Mouse (Mus musculus) adrenal gland, adult 8-10 months (tissue): ENCODE results near the gene Bcam. TPM values are rescaled to one million over a fixed set of nuclear protein-coding genes. Genes with fewer than 3 reads are reported as not detected.

Source experiments
- DNase-seq: peaks from one replicate; pipeline ENCODE4 v3.0.0; 2022
- total RNA-seq, 4 experiments: library from RNA; stranded (reverse); gene quantifications; 2 replicates each; pipeline ENCODE4 v1.2.4; 2022

The Bcam gene
- total RNA-seq, 4 experiments from 2014 or later: 50.3 to 63.5 (median 55.3) TPM

DNA sequence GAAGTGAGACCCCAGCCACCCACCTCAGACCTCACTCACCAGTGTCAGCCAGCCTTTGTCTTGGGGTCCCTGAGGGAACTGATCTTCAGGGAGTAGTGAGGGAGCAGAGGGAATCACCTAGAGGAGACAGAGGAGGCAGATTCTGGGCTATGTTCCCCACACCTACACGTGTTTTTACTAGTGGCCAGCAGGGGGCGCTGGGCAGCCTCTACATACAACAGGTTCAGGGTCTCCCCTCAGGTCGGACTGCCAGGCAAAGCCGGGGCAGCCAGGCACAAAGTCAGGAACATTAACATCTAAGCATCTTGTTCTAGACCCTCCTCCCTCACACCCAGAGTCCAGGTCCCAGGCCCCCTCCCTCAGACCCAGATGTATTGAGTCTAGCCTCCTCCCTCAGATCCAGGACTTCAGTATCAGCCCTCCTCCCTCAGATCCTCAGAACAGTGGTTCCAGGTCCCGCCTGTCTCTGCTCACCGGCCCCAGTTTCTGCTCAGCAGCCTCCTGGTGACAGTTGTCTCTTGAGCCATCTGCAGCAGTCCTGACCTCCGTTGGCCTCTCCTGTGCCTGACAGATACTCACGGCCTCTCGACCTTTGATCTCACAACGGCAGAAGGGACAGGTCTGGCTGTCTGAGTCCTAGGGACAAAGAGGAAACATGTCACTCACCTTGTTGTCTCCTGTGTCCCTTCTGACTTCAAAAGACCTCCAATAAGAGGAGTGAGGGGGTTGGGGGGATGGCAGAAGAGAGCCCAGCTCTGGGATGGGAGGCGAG is 14.1 kb upstream of the Bcam start:
- DNase-seq: no peak

DNA sequence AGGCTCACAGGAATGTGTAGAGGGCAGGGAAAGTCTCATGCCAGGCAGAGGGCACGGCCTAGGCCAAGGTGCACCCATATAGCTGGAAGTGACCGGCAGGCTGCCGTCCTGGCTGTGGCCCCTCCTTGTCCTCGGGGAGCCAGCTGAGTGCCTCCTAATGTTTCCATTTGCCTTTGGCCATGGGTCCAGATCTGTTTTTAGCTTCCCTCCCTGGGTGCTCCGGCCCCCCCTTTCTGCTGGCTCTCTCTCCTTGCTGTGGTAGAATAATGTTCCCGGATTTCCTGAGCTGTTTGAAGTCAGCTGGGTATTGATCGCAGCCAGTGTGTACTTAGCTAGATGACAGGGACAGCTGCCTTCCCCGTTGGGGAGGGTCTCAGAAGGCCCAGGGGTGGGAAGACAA is 12.8 kb upstream of the Bcam start:
- DNase-seq: no peak

DNA sequence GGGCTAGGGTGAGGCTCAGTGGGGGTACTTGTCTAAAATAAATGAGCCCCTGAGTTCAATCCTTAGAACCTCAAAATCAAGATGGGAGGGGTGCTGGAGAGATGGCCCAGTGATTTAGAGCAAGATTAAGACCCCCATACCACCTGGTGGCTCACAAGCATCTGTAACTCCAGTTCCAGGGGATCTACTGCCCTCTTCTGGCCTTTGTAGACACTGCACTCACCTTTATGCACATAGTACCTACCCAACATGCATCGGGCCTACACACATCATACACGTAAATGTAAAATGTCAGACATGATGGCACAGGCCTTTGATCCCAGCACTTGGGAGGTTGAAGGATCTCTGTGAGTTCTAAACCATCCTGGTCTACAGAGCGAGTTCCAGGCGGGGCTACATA is 11.8 kb upstream of the Bcam start:
- no peak for DNase-seq

DNA sequence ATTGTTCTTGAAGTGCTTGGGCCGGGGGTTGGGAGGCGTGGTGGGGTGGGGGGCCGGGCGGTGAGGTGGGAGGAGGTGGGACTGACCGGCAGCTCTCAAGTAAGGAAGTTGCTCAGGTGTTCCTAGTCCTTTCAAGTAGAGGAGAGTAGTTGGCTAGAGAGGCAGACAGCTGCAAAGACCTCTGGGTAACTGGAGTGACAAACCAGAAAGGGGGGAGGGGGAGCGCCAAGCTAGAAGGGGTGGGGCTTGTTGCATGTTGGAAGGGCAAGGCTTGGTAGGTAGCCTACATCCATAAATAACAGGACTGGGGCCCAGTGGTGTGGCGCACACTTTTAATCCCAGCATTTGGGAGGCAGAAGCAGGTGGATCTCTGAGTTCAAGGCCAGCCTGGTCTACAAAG is 10.9 kb upstream of the Bcam start:
- no peak for DNase-seq

DNA sequence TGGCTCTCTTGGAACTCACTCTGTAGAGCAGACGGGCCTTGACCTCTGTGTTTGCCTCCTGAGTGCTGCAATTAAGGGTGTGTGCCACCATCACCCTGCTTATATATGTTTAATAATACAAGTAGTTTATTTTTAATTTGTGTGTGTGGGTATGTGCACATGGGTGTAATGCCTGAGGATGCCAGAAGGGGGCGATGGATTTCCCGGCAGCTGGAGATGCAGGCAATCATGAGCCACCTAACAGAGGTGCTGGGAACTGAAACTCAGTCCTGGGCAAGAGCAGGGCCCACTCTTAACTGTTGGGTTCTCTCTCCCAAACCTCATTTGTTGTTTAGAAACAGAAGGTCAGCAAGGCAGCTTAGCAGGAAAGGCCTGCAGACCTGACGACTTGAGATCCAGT is 9.1 kb upstream of the Bcam start:
- no peak for DNase-seq

DNA sequence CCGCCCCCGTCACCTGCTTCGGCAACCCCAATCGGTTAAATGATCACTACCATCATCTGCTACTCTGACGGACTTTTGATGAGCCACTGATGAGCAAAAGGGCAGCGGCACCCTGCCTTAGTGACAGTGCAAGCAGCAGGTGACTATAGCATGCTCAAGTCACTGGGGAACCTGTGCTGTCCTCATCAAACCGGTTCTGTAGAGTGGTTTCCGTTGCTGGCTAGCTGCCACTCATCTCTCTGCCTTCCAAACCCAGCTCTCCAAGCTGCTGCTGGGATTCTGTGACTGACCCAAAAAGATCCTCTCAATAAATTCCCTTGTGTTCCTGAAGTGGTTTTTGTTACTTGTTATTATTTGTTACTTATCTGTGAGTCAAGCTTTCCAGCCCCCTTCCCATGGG is 7.8 kb upstream of the Bcam start:
- DNase-seq: no peak

DNA sequence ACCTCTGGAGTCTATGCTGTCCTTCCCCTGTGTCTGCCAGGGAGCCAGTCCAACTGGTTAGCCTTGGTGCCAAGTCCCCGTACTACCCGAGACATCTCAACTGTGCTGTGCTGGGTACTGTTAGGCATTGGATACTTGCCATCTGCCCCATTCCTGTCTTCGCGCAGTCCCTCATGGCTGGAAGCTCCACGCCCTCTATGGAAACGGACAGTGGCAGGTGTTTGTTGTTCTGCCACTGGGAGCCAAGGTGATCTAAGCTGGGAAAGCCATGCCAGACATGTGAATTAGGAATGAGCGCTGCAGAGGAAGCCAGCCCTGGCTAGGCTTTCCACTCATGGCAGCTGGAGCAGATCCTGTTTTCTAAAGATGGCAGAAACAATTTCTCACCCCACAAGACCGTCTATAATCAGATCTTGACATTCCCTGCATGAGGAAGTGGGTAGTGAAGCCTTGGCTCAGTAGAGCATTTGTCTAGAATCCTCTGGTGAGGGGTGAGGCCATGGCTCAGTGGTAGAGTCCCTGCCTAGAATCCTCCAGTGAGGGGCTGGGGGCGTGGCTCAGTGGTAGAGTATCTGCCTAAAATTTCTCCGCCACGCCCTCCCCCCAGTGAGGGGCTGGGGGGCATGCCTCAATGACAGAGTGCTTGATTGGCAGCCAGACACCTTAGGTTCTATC is 6.4 kb upstream of the Bcam start:
- no peak for DNase-seq

DNA sequence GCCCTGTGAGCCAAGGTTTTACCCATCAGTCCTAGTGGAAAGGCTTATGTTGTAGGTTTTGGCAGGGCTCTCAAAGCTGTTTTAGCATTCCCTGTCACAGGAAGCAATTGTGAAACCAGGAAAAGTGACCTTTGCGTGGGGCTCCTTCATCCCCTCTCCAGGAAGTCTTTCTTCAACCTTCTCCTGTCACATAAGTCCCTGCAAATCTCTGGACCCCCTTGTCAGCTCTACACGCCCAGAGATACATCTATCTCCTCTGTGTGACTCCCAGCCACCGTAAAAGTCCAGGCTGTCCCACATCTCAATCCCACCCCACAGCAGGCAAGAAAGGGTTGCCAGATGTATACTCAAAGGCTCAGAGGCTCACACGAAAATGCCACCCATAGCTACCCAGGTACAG is 866 bp upstream of the Bcam start:
- no peak for DNase-seq

DNA sequence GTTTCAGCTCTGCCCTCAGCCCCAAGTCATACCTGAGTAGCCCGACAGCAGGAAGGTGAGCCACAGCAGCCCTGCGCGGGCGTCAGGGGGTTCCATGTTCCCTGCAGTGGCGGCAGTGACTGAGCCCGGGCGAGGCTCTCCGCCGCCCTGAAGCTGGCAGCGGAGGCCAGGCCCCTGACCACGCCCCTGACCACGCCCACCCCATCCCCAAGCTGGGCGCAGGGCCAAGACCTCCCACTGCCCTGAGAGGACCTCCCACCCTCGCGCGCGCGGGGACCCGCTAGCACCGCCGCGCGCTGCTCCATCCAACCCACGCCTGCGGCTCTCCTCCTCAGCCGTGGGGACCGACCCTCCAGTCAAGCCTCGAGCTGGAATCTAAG is 451 bp downstream of the Bcam start:
- DNase-seq: peak; percentile 76

DNA sequence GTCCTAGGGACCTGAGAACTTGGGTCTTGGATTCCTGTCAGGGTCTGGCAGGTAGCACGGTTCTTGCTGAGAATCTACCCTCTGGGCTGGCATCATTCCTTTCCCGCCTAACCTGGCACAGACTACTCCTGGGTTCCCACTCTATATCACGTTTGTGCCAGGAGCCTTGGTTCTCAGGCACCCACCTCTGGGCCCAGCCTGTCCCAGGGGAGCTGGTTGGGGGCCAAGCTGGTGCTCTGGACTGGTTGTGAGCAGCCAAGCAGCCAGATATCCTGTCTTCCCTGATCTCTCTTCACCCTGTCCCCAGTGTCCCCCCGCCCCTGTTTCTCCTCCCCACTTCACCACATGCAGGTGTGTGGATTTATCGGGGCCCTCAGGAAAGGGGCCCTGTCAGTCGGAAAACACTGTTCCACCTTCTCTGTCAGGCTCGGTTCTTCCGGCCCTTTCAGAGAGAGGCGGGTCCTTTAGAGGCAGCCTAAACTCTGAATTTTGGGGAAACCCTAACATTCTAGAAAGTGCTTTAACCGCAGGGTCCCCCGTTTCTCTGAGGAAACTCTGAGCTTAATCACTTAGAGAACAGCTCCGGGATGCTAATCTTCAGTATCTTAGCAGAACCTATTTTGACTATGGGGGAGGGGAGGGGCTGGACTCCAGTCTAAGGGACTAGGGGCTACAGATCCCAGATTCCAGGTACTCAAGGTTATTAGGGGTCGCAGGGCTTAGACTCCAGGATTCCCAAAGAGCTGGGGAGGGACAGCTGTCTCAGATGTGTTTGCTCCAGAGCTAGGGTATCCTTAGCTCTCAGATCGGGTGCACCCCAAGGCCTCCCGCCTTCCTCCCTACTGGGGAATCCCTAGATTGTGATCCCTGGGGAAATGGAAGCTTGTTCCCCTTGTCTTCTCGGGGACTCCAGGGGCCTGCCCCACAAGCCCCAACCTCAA is 1.1 kb downstream of the Bcam start:
- DNase-seq: no peak

DNA sequence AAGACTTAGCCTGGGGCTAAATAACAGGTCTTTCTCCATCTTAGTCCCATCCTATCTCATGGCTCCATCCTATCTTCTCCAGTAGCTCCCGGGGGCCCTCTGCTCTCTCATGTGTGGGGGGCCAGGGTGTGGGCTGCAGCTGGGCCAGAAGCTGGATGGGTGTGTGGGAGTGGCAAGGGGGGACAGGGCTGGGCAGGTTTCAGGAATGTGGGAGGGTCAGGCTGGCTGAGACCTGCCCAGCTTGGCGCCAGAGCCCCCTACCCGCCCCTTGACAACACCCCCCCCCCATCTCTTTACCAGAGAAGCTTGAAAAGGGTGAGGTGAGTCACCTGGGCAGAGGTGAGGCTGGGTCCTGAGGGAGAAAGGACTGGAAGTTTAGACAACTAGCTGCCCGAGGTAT is 1.8 kb downstream of the Bcam start:
- no peak for DNase-seq

DNA sequence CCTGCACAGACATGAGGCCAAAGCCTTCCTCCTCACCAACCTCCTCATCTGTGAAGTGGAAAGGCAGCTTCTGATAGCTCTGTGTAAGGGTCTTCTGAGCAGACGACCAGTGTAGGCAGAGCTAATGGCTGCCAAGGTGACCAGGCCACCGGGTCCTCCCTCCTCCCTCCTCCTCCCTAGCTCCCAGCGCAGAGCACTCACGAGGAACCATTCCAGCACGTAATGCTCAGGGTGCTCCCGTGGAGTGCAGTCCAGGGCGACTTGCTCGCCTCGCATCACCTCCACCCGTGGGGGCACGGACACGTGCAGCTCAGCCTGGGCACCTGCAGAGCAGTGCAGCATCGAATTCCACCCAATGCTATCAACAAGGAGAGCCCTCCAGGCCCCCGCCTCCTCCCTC is 2.6 kb downstream of the Bcam start:
- DNase-seq: no peak

DNA sequence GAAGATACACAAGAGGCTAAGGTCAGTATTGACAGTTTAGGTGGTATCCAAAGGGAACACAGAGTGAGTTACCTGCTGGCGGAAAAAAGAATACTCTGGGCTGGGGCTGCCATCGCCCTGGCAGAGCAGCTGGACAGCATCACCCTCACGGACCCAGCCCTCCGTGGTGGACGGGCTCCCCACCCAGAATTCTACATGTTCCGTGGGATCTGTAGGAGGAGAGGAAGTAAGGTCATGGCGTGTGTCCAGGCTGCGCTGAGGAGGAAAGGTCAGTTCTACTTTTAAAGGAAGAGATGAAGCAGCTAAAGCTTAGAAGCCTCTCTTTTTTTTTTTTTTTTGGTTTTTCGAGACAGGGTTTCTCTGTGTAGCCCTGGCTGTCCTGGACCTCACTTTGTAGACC is 6.2 kb downstream of the Bcam start:
- no peak for DNase-seq

DNA sequence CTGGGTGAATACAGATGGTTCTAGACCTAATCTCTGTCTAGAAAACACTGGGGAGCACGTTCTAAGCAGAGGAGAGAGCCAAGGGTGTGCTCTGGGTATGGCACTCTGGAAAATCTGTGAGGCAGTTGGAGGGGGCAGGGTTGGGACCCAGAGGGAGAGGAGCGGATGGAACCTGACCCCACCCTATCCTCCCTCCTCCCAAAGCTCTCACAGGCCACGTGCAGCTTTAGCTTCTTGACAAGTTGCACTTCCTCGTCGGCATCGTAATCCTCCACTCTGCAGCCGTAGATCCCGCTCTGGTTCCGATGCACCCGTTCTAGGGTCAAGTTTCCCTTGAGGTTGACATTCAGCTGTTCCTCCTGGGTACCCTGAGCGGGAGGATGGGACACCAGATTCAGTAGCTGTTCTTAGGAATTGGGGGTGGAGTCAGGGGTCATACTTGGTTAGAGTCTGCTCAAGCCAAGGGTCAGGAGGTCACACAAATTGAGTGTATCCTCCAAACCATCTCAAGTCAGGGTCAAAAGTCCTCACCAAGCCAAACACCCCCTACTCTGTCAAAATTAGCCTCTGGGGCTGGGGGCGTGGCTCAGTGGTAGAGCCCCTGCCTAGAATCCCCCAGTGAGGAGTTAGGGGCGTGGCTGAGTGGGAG is 6.9 kb downstream of the Bcam start:
- DNase-seq: no peak

DNA sequence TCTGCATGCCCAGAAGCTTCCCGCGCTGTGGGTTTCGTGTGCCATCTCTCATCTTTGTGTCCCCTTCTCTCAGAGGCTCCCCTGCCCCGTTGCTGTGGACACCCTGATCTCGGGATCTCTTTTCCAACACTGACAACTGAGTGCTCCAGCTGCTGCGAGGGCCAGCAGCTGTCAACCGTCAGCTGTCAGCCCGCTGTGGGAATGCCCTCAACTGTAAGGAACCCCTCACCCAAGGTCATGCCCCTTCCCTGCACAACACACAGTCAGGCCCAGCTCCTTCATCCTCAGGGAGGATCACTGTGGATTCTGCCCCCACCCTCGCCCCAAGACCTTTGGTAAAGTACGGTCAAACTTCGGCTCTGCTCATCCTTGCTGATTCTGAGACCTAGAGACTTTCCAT is 8.5 kb downstream of the Bcam start:
- DNase-seq: no peak

DNA sequence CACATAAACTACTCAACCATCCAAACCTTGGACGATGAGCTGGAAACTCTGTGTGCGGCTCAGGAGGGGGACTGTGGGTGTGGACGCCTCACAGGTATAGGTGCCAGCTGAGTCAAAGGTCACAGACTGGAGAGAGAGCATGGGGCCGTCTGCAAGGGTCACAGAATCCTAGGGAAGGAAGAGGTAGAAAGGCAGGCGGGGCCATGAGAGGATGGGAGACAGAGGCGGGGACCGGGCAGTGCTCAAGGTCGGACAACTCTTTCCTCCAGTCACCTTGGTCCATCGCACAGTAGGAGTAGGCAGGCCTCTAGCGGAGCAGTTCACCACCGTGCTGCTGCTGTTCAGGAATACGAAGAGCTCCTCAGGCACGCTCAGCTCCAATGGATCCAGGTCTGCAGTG is 10.8 kb downstream of the Bcam start:
- no peak for DNase-seq

DNA sequence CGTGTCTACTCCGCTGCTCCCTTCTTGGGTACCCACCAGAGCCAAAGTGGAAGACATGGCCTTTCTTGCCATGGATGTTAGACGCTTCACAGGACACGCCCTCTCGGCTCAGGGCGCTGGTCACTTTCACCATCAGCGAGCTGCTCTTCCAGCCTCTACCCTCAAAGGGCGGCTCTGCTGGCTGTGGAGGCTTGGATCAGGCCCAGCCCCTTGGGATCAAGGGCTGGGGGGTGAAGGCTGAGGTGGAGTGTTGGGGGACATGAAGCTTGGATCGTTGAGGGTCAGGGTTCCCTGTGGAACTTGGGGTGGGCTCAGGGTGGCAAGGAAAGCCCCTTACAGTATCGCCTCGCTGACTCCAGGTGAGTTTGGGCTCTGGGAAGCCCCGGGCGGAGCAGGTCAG is 12.2 kb downstream of the Bcam start:
- DNase-seq: no peak

DNA sequence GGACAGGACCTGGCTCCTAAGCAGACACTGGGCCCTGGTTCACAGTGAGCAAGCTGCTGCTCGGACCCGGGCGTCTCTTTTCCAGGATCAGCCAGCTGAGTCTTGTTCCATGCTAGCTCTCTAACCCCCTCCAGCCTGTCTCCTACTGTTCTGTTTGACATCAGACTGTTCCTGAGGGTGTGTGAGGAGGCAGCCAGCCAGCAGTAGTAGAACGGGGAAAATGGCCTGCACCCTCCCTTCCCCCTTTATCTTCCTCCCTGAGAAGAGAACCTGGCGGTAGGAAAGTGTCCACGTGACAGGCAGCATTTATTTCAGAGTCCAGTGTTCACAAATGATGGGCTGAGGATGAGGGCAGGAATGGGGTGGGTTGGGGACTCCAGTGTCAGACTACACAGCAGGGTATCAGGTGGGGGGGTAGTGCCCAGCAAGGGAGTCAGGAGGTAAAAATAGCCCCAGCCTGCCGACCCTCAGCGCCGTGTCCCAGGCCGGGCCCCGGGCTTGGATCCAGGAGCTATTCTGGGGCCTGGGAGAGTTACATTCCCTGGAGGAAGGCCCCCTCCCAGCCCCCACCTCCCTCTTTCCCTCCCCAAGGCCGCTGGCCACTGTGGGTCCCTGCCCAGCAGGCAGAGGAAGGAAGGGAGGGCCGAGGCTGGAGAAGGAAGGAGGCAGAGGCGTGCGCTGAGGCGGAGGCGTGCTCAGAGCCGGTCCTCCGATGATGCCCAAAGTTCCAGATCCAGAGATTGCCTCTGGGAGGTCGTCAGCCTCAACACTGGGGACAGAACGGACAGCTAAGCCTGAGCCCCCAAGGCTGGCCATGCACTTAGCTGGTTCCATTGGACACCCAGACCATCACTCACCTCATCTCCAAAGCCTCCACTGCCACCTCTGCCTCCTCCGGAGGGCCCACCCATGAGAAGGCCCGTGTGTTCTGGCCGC is 14.7 kb downstream of the Bcam start:
- DNase-seq: no peak

DNA sequence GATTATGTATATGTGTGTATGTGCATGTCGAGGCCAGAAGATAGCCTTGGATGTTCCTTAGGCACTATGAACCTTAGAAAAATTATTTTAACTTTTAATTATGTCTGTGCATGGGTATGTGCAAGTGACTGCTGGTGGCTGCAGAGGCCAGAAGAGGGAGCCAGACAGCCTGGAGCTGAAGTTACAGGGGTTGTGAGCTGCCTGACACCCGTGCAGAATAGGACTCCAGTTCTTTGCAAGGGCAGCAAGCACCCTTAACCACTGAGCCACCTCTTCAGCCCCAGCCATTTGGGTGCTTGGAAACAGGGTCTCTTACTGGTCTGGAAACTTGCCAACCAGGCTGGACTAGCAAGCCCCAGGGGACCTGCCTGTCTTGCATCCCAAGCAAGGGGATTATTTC is 15.8 kb downstream of the Bcam start:
- no peak for DNase-seq

DNA sequence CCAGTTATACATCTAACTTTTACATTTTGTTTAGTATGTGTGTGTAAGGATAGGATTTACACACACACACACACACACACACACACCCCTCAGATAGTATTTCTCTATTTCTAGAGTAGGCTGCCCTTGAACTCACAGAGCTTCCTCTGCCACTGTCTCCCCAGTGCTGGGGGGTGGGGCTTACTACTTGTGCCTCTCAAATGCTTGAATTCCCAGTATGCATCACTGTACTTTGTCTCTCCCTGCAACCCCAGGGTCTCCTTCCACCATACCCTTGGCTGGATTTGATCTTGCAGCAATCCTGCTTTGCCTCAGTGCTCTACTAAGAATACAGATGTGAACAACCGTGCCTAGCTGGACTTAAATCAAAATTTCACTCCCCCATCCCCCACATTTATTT is 16.8 kb downstream of the Bcam start:
- no peak for DNase-seq

DNA sequence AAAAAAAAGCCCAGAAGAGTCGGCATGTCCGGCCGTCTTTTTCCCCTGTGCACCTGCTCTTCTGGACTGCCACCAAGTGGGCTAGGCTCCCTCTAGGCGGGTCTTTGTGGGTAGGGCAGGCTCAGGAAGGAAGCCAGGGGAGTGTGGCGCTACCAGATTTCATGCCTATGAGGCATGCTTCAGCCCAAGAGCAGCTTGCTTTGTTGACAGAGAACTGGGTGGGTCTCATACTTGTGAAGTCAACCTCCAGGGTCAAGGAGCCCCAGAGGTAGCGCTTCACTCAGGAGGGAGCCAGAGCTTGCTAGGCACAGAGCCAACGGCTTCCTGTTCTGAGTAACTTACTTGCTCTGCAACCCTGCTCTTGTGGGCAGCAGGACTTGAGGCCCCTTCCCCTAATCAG is 17.2 kb downstream of the Bcam start:
- DNase-seq: no peak

DNA sequence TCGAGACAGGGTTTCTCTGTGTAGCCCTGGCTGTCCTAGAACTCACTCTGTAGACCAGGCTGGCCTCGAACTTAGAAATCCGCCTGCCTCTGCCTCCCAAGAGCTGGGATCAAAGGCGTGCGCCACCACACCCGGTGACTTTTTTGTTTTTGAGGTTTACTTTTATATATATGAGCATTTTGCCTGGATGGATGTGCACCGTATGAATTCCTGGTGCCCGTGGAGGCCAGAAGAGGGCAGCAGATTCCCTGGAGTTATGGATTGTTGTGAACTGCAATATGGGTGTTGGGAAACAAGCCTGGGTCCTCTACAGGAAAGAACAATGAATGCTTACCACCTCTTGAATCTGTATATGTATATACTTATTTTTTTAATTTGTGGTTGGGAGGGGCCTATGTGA is 18.2 kb downstream of the Bcam start:
- DNase-seq: no peak
